Mouse (Mus musculus): Measurements from ENCODE around the gene Vps26b. TPM values are rescaled to one million over a fixed set of nuclear protein-coding genes. Genes with fewer than 3 reads are reported as not detected.

Vps26b gene
- 100 to 1,000 TPM in 2 of 4 experiments, 10 to 100 TPM in 2; 93.9 to 110 (median 103) TPM for total RNA-seq (2022)

DNA sequence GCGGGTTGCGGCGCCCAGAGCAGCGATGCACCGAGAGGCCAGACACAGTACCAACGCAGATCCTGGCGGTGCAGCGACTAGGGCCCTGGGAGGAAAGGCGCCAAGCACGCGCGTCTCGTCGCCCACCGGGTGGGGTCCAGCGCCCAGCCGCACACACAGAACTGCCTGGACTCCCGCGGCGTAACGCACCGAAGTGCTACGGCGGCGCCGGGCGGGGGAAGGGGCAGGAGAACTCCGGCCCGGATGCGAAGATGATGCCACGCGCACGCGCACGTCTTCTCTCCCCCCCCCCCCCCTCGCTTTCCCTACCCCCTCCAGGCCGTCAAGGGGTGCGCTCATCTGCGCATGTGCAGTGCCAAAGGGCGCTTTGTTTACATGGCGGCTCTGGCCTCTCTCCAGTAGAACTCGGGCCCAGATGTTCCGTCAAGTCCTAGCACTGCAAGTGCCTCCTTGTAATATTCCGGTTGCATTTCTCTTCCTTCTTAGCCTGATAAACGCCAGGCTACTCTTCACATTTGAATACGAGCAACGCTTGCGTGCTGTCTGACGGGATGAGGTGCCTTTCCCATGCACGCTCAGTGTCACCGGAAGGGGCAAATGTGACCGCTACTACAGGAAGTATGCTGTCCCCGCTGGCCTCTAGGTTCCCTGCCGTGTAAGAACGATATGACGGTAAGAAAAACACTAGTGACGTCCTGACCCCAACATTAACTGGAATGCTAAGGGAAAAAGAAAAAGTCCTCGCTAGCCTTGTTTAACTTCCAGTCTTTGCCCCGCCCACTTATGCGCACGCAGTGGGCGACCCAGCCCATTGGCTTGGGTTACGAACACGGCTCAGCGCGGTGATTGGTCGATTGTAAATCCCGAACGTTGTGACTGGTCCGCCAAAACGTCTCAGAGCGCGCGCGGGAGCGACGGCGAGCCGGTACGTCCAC lies at the start of gene Vps26b, which contains the start of gene Ncapd3:
Gene Vps26b (minus strand): TSS at position 238 of the 935 bp plus-strand sequence.
Gene Ncapd3 (plus strand): TSS at position 348 of the 935 bp plus-strand sequence.
- peak; percentile 95 to 97 for DNase-seq (ENCODE audit: low spot score in 2 of 2)

- no peak for DNase-seq (ENCODE audit: low spot score in 2 of 2)
Observed at GRCm38 (mm10) chr9:27075812-27076211, 45.9 kb upstream of the Vps26b start.

DNA sequence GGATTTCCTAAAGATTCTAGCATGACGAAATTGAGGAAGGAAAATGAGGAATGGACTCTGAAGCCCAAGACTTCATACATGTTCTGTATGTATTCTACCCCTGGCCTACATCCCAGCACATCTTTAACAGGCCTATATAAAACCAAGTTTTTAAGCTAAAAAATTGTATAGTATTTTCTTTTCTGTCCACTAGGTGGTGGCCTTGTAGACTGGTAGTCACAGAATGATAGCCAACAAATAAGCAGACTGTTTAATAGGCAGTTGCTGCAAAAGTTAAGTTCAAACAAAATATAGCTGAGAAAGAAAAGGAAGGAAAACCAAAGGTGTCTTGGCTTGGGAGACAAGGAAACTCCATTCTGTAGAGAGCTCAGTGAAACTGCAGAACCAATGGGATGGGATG lies 44.8 kb upstream of the Vps26b start:
- DNase-seq (ENCODE audit: low spot score in 2 of 2) = no peak

DNA sequence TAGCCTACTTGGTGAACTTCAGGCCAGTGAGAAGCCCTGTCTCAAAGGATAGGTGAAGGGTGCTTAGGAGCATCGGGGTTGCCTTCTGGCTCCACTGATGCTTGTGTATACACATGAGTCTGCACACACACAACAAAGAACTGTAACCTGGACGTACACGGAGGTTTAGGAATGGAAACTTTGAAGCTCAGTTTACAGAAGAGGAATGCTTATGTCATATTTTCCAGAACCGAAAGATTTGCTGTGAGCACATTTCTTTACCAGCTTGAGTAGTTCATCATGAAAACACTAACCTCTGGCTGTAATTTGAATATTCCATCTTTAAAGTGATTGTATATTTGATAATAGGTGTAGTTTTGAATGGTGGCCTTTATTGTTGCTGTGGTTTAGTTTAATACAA lies 41.0 kb upstream of the Vps26b start:
- DNase-seq (ENCODE audit: low spot score in 2 of 2) = no peak

DNA sequence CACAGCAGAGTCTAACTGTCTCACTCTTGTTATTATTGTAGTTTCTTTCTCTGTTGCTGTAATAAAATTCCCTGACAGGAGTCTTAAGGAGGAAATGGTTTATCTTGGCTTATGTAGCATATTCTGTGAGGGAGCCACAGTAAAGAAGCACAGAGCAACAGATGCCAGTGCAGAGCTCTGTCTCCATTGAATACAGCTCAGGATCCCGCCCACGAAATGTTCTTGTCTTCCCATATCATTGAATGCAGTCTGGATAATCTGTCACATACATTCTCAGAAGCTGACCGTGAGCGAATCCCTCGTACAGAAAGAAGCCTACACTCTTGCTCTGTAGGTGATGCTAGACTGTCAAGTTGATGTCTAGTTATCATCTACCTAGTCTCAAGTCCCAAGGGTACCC lies 28.5 kb upstream of the Vps26b start:
- peak; percentile 43 to 44 for DNase-seq (ENCODE audit: low spot score in 2 of 2)

DNA sequence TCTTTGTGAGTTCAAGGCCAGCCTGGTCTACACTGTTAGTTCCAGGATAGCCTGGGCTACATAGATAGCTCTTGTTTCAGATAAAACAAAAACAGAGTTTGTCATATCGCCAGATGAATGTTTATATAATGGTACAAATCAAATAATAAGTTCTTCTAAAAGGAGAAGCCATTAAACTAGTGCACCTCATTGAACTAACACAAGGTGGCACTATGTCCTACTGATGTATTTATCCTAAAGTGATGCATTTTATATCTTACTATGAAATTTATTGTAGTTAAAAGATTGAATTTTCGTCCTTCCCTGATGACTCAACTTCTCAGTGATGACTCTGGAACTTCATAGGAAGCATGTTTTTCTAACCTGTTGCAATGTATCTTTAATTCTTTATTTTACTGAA lies 19.6 kb upstream of the Vps26b start:
- no peak for DNase-seq (ENCODE audit: low spot score in 2 of 2)

DNA sequence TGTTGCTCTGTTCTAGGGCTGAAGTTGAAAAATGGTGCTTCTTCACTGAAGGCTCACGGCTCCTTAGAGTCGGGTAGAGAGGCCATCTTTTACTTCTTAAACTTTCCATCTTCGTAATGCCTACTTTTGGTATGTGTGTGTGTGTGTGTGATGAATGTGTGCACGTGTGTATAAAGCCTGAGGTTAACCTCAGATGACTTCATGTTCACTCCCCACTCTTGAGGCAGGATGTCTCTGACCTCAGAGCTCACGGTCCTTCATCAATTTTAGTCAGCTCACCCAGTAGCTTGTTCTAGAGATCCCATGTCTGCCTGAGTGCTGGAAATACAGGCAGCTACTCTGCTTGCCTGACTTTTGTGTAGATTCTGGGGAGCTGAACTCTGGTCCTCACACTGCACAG lies 14.0 kb upstream of the Vps26b start:
- no peak for DNase-seq (ENCODE audit: low spot score in 2 of 2)

GRCm38 (mm10) chr9:27030763-27031100 lies 867 bp upstream of the Vps26b start:
- no peak for DNase-seq (ENCODE audit: low spot score in 2 of 2)

GRCm38 (mm10) chr9:27029022-27029827 lies 640 bp downstream of the Vps26b start:
- peak; percentile 63 to 65 for DNase-seq (ENCODE audit: low spot score in 2 of 2)

- no peak for DNase-seq (ENCODE audit: low spot score in 2 of 2)
Observed at GRCm38 (mm10) chr9:27026708-27027107, 3.2 kb downstream of the Vps26b start.

DNA sequence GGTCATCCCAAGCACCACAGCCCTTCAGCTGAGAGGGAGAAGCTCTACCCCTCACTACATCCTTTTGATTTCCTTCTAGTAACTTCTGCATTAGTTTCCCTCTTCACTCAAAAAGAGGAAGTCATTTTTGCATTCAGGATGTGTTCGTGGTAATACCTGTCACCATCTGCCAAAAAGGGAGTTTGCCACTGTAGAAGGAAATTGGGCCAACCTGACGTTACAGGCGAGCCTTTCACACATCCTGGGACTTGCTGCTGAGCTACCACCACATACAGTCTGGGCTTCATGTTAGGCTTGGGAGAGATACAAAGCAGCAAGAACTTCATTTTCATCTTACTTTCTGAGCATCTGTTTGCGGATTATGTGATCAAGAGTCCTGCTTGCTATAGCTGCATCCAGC lies 6.2 kb downstream of the Vps26b start:
- DNase-seq (ENCODE audit: low spot score in 2 of 2) = no peak

GRCm38 (mm10) chr9:27018961-27019360 lies 10.9 kb downstream of the Vps26b start:
- no peak for DNase-seq (ENCODE audit: low spot score in 2 of 2)

DNA sequence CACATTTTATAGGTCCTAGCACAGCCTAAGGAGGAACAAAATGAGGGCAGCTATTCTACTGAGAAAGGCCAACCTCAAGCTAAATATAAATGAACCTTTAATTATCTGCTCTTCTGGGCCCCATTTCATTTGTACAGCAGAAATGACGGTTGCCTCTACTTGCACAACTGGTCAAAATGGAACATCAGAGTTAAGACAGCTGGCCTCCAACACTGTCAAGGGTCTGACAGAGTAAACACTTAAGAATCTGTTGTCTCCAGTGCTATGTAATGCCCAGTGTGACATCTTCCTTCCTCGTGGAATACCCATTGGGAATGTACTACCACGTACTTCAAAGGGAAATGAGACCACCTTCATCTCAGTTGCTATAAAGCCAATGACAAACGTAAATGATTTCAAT lies 18.3 kb downstream of the Vps26b start:
- DNase-seq (ENCODE audit: low spot score in 2 of 2) = no peak

GRCm38 (mm10) chr9:27009231-27009630 lies 20.6 kb downstream of the Vps26b start:
- DNase-seq (ENCODE audit: low spot score in 2 of 2) = no peak

GRCm38 (mm10) chr9:27006866-27007265 lies 23.0 kb downstream of the Vps26b start:
- no peak for DNase-seq (ENCODE audit: low spot score in 2 of 2)

DNA sequence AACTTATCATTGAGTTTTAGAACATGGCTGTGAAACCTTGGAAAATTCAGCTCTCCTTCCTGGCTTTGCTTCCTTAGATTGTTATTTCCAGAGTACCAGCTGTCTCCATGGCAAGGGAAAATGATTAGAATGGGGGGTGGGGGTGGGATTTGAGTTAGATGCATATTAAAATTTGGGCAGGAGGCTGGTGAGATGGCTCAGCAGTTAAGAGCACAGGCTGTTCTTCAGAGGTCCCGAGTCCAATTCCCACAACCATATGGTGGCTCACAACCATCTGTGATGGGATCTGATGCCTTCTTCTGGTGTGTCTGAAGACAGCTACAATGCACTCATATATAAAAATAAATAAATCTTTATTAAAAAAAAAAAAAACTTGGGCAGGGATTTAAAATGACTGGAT lies 23.9 kb downstream of the Vps26b start:
- DNase-seq (ENCODE audit: low spot score in 2 of 2) = peak; percentile 63 to 79

DNA sequence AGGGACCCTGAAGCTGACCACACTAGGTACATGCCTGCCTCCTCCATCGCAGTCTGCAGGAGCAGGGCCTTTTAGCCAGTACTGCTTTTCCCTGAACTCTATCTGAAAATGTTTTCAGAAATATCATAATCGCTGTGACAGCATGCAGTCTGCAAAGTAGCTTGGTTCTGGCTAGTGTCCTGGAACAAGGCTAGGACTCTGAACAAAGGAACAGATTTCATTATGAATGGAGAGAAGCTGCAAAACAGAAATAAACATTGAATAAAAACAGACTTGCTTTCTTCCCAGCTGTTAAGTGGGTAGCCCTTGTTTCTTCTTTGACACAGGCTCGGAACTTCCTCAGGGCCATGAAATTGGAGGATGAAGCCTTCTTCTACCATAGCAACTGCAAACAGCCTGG lies 24.6 kb downstream of the Vps26b start:
- DNase-seq (ENCODE audit: low spot score in 2 of 2) = no peak

GRCm38 (mm10) chr9:26999461-27000395 lies 30.1 kb downstream of the Vps26b start, which contains the start of the genes Acad8 and Thyn1:
TSS of gene Acad8 (minus strand) at chr9:26999566.
TSS of gene Thyn1 (plus strand) at chr9:26999710.
- peak; percentile 95 for DNase-seq (ENCODE audit: low spot score in 2 of 2)

- DNase-seq (ENCODE audit: low spot score in 2 of 2) = no peak
Observed at GRCm38 (mm10) chr9:26998669-26999460, 31.0 kb downstream of the Vps26b start.

DNA sequence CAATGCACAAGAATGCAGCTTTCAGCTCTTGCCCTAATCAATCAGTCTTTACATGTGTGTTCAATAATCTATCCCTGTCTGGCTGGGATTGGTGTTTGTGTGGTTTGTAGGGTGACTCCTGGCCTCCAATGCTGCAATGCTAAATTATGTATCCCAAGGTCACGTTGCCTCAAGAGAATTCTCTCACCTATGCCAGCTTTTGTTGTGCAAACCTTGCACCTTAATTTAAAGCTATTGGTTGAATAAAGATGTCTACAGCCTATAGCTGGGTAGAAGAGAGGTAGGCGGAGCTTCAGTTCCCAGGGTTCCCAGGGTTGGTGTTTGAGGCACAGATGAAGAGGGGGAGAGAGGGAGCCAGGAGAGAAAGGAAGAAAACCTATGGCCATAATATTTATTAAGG lies 32.4 kb downstream of the Vps26b start:
- no peak for DNase-seq (ENCODE audit: low spot score in 2 of 2)
